Mouse (Mus musculus) liver, postnatal 0 days (tissue): Measurements from ENCODE around the gene Fam193b. TPM values are rescaled to one million over a fixed set of nuclear protein-coding genes. Genes with fewer than 3 reads are reported as not detected.

Source experiments
- ATAC-seq: fragments of 200-750 bp; cut with Nextera tagmentation; 2 replicates; pipeline ENCODE4 v1.8.0; 2017; ENCODE audit warnings: mild to moderate bottlenecking, moderate library complexity
- DNase-seq: peaks from one replicate; pipeline ENCODE4 v3.0.0-alpha.2; 2016
- H3K27ac ChIP-seq: fragments of 300-500 bp; sonication (generic); 2 replicates; pipeline ENCODE4 v1.5.1; 2014; ENCODE audit warnings: antibody characterized with exemption, moderate library complexity, mild to moderate bottlenecking, low read depth
- H3K27me3 ChIP-seq: fragments of 300-500 bp; sonication (generic); 2 replicates; pipeline ENCODE4 v1.6.1; 2014; ENCODE audit warnings: low read length, control low read depth, mixed read lengths; ENCODE audit not compliant: insufficient read depth
- H3K36me3 ChIP-seq: fragments of 300-500 bp; sonication (generic); replicated peaks from 2 replicates; pipeline ENCODE4 v1.6.1; 2014; ENCODE audit warnings: mild to moderate bottlenecking, control low read depth, low read length, moderate library complexity, mixed read lengths; ENCODE audit not compliant: insufficient read depth
- H3K4me1 ChIP-seq: fragments of 300-500 bp; sonication (generic); 2 replicates; pipeline ENCODE4 v1.6.1; 2014; ENCODE audit warnings: antibody characterized with exemption, mild to moderate bottlenecking, control low read depth; ENCODE audit not compliant: insufficient read depth
- H3K4me2 ChIP-seq: fragments of 300-500 bp; sonication (generic); 2 replicates; pipeline ENCODE4 v1.6.1; 2014; ENCODE audit warnings: low read depth, mild to moderate bottlenecking, low read length, moderate library complexity, mixed read lengths
- H3K4me3 ChIP-seq: fragments of 300-500 bp; sonication (generic); 2 replicates; pipeline ENCODE4 v1.5.1; 2014; ENCODE audit warnings: low read depth, low read length
- H3K9ac ChIP-seq: fragments of 300-500 bp; sonication (generic); replicated peaks from 2 replicates; pipeline ENCODE4 v1.6.1; 2014; ENCODE audit warnings: mild to moderate bottlenecking, moderate library complexity
- H3K9me3 ChIP-seq: fragments of 300-500 bp; sonication (generic); 2 replicates; pipeline ENCODE4 v1.6.1; 2016; ENCODE audit warnings: mild to moderate bottlenecking, control low read depth, low read length, mixed read lengths
- CTCF ChIP-seq: sonication (generic); IDR thresholded peaks from 2 replicates; pipeline ENCODE4 v1.5.1; 2016; ENCODE audit warnings: antibody characterized with exemption, low read depth
- EP300 ChIP-seq: IDR thresholded peaks from 2 replicates; pipeline ENCODE4 v1.6.1; 2016; ENCODE audit warnings: antibody characterized with exemption, low read depth, mild to moderate bottlenecking
- WGBS: fragments of 180-500 bp; shearing (Covaris S2); extraction: QIAGEN DNeasy Blood & Tissue Kit; methylation state at CpG from one replicate; pipeline ENCODE4 v1.1.7; 2014; ENCODE audit not compliant: insufficient replicate concordance; 5-methylcytosine and 5-hydroxymethylcytosine counted together
- polyA plus RNA-seq: library from polyadenylated mRNA; unstranded; fragments of >200 nt; fragmentation: Nextera tagmentation; extraction: Ambion mirVana; gene quantifications from 2 replicates; pipeline ENCODE4 v1.2.1, GENCODE M21; 2015

Gene Fam193b
- polyA plus RNA-seq, 1 experiment from 2014 or later, result 5.0 TPM

- Histone ChIP-seq H3K27me3 (no peaks in the 10 kb centered on the region), H3K27ac (peak overlapping the region; percentile 44; the same call in 1 of the 2 replicates), H3K4me2 (peak overlapping the region; percentile 90), H3K9ac (peak overlapping the region; percentile 82), H3K4me3 (peak overlapping the region; percentile 97), H3K4me1 (peaks cover 15% of the 10 kb centered on the region), H3K9me3 (no peaks in the 10 kb centered on the region), H3K36me3 (peaks cover 47% of the 10 kb centered on the region)
- no peak for ATAC-seq
- no peak for DNase-seq
- no peak for TF ChIP-seq EP300
- TF ChIP-seq CTCF, result no peak
- WGBS, result 18% methylated on average over 17 of the region's 17 CpGs
These were observed 35.1 kb downstream of the Fam193b start for GRCm38 (mm10) chr13:55535796-55536193.

- 89% methylated on average over 15 of the region's 15 CpGs for WGBS
- no peak overlapping the region for H3K4me3 ChIP-seq
- TF ChIP-seq CTCF (no peak), EP300 (no peak)
- ATAC-seq (no peak), DNase-seq (no peak)
- H3K4me2 ChIP-seq, result peak overlapping the region; percentile 90
- H3K9ac ChIP-seq, result no peak overlapping the region; the same call in 1 of the 2 replicates
- H3K27ac ChIP-seq, result no peak overlapping the region
- no peaks in the 10 kb centered on the region for H3K27me3 ChIP-seq
- H3K36me3 ChIP-seq, result peaks cover 47% of the 10 kb centered on the region
- no peaks in the 10 kb centered on the region for H3K9me3 ChIP-seq
- H3K4me1 ChIP-seq, result peaks cover 20% of the 10 kb centered on the region
These were observed 35.7 kb downstream of the Fam193b start for GRCm38 (mm10) chr13:55535191-55535590.

- ATAC-seq (peak; percentile 80), DNase-seq (peak; percentile 80)
- no peak for TF ChIP-seq CTCF
- peak; percentile 56; the same call in 1 of the 2 replicates for TF ChIP-seq EP300
- H3K4me1 ChIP-seq, result peaks cover 26% of the 10 kb centered on the region
- 24% methylated on average over 8 of the region's 8 CpGs for WGBS
- H3K4me3 ChIP-seq, result peak within 1 kb of the TSS; percentile 54
- H3K27me3 ChIP-seq, result no peaks in the 10 kb centered on the region
- peak within 1 kb of the TSS; percentile 45 for H3K9ac ChIP-seq
- no peaks in the 10 kb centered on the region for H3K9me3 ChIP-seq
- peak within 1 kb of the TSS; percentile 93 for H3K27ac ChIP-seq
- peak within 1 kb of the TSS; percentile 54 for H3K4me2 ChIP-seq
- H3K36me3 ChIP-seq, result peaks cover 32% of the 10 kb centered on the region
These were observed 41.6 kb downstream of the Fam193b start, which contains the start of gene Dok3 for GRCm38 (mm10) chr13:55529198-55529915. TSS of gene Dok3 (minus strand) at chr13:55529296.

- Histone ChIP-seq H3K4me2 (peak overlapping the region; percentile 54), H3K27ac (peak overlapping the region; percentile 93), H3K27me3 (no peaks in the 10 kb centered on the region), H3K9me3 (no peaks in the 10 kb centered on the region), H3K4me3 (peak overlapping the region; percentile 54), H3K4me1 (peaks cover 26% of the 10 kb centered on the region), H3K9ac (peak overlapping the region; percentile 45), H3K36me3 (peaks cover 26% of the 10 kb centered on the region)
- TF ChIP-seq EP300 (peak; percentile 77), CTCF (no peak)
- WGBS, result 29% methylated on average over 18 of the region's 18 CpGs
- DNase-seq, result peak; percentile 54
- ATAC-seq, result peak; percentile 47
These were observed 42.8 kb downstream of the Fam193b start for GRCm38 (mm10) chr13:55527834-55528772.

GRCm38 (mm10) chr13:55527212-55527611 lies 43.7 kb downstream of the Fam193b start:
- H3K27ac ChIP-seq, result peak overlapping the region; percentile 93
- H3K9ac ChIP-seq, result peak overlapping the region; percentile 45

More at GRCm38 (mm10) chr13:55527212-55527611, 43.7 kb downstream of the Fam193b start:
- DNase-seq (peak; percentile 31), ATAC-seq (no peak)
- 63% methylated on average over 16 of the region's 16 CpGs for whole genome bisulfite sequencing
- Histone ChIP-seq H3K9me3 (no peaks in the 10 kb centered on the region), H3K4me3 (peak overlapping the region; percentile 54), H3K4me1 (peaks cover 26% of the 10 kb centered on the region), H3K27me3 (no peaks in the 10 kb centered on the region), H3K36me3 (peaks cover 25% of the 10 kb centered on the region), H3K4me2 (peak overlapping the region; percentile 54)
- no peak for TF ChIP-seq EP300
- no peak for TF ChIP-seq CTCF
